ENCODE assay signal across 10 mouse cellular contexts in genomic region chr14:75229834-75230233, GRCm38 (mm10). TPM values are rescaled to one million over a fixed set of nuclear protein-coding genes. Genes with fewer than 3 reads are reported as not detected.
DNase-seq lines count a peak whose midpoint lies in the region; ATAC-seq lines count a peak whose summit lies in the region.
"Had no signal": no experiment of that assay in that cellular context is flagged by ENCODE, and none has a peak within 500 bp of the region (broad histone marks: within the 10 kb centered on the region; RNA-seq: fewer than 3 reads in every experiment).

No protein-coding gene starts in this region.

- H3K36me3 ChIP-seq in liver, embryonic 11.5 days (ENCODE audit: control insufficient read depth, insufficient read depth, low read length) = no peaks in the 10 kb centered on the region

- H3K9ac ChIP-seq in liver, embryonic 11.5 days (ENCODE audit: low read depth, low read length) = no peak overlapping the region

- H3K27me3 ChIP-seq in liver, embryonic 11.5 days (replicated peaks; ENCODE audit: control insufficient read depth, insufficient read depth, low read length) = no peaks in the 10 kb centered on the region

- no peaks in the 10 kb centered on the region for H3K9me3 ChIP-seq in liver, embryonic 11.5 days (ENCODE audit: control insufficient read depth, low read length)

- peak; percentile 29 for DNase-seq in adrenal gland, adult 2 months
- no peak for DNase-seq in adrenal gland, postnatal 25 days
- peak; percentile 22 for DNase-seq in liver
- DNase-seq in liver, embryonic 11.5 days (ENCODE audit: low spot score) = no peak
- DNase-seq in cerebellum, adult 11-12 months = peak; percentile 5
- peak; percentile 43 for DNase-seq in lung, postnatal 10 days
- peak; percentile 65 for DNase-seq in thymus, postnatal 0 days (ENCODE audit: low spot score)

- no peak overlapping the region for H3K4me3 ChIP-seq in liver, embryonic 11.5 days (ENCODE audit: low read depth, low read length)

- WGBS in liver, embryonic 11.5 days = 47% methylated on average over 2 of the region's 2 CpGs

- no peaks in the 10 kb centered on the region for H3K4me1 ChIP-seq in liver, embryonic 11.5 days (replicated peaks; ENCODE audit: control insufficient read depth, insufficient read depth, low read length)

- no peak for ATAC-seq in liver, embryonic 11.5 days (replicated peaks; ENCODE audit: low FRiP score)
- ATAC-seq in hematopoietic stem cell, adult 5-6 weeks (replicated peaks in 1 of 2; ENCODE audit: insufficient read depth in 1 of 2, low FRiP score in 2 of 2, low TSS enrichment in 1 of 2, low read depth in 1 of 2, poor library complexity in 2 of 2, severe bottlenecking in 2 of 2) = peak; percentile 62 to 65; a peak in 3 of 4 replicates

- H3K4me2 ChIP-seq in liver, embryonic 11.5 days = no peak overlapping the region

- no peak overlapping the region for H3K27ac ChIP-seq in liver, embryonic 11.5 days (ENCODE audit: low read depth, low read length)

RNA-seq across cellular contexts. Expression of gene Cpb2, which starts 12.3 kb away (rescaled TPM):
- total RNA-seq in adrenal gland, adult 2 months (2021) = 1 to 10 TPM in 1 of 2 experiments, not detected in 1; 1.3 TPM
- not detected in 2 replicates for polyA plus RNA-seq in adrenal gland, adult 2 months (2012; rRNA removed)
- 3.8 TPM in 1 of 2 replicates, not detected in the other for total RNA-seq in adrenal gland, postnatal 25 days (2021)
- 44.2 and 44.5 TPM in 2 replicates for polyA plus RNA-seq in liver, embryonic 11.5 days (2014; fragmentation: Nextera tagmentation; extraction: Ambion mirVana)
- not detected in 2 replicates for total RNA-seq in hematopoietic stem cell, adult 5-6 weeks (2017)
- polyA plus RNA-seq in thymus, postnatal 0 days (2015; fragmentation: Nextera tagmentation; extraction: Ambion mirVana) = 0.34 TPM in 1 of 2 replicates, not detected in the other
- polyA plus RNA-seq: C2C12; heart, embryonic 14.5 days had no signal

RNA-seq across cellular contexts. Expression of gene Zc3h13, which starts 54.3 kb away (rescaled TPM):
- 10 to 100 TPM; 27.5 to 32.2 TPM for total RNA-seq in adrenal gland, adult 2 months (2021)
- 8.0 and 10.5 TPM in 2 replicates for polyA plus RNA-seq in adrenal gland, adult 2 months (2012; rRNA removed)
- total RNA-seq in adrenal gland, postnatal 25 days (2021) = 24.9 and 36.6 TPM in 2 replicates
- 18.6 and 20.8 TPM in 2 replicates for polyA plus RNA-seq in liver, embryonic 11.5 days (2014; fragmentation: Nextera tagmentation; extraction: Ambion mirVana)
- 28.5 and 30.0 TPM in 2 replicates for total RNA-seq in hematopoietic stem cell, adult 5-6 weeks (2017)
- polyA plus RNA-seq in thymus, postnatal 0 days (2015; fragmentation: Nextera tagmentation; extraction: Ambion mirVana) = 23.9 and 31.3 TPM in 2 replicates

Comparison
In these comparisons a context has a peak if more than half of its experiments do, and no peak if none do; other contexts are left out.
1. DNase-seq: peak in adrenal gland, adult 2 months (single experiment), liver (single experiment), cerebellum, adult 11-12 months (single experiment), lung, postnatal 10 days (single experiment) and thymus, postnatal 0 days (single experiment); none in adrenal gland, postnatal 25 days (single experiment) and liver, embryonic 11.5 days (single experiment).